Comparison of ENCODE assay signal across 16 mouse cellular contexts in the genomic region with DNA sequence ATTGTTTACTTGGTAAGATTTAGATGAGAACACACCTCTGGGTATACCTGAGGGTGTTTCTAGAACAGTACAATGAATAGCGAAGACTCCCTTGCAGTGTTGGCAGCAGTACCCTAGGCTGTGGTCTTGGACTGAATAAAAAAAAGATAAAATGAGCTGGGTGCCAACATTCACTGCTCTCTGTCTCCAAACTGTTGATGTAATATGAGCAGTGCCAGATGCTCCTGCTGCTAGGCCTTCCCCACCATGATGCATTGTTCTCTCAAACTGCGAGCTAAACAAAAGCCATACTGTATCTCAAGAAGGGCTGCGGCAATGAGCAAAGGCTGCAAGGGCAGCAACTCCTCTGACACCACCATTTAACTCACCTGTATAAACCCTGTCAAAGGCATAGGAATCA. TPM values are rescaled to one million over a fixed set of nuclear protein-coding genes. Genes with fewer than 3 reads are reported as not detected.
DNase-seq lines count a peak whose midpoint lies in the region; ATAC-seq and TF ChIP-seq lines count a peak whose summit lies in the region.
"Had no signal": no experiment of that assay in that cellular context is flagged by ENCODE, and none has a peak within 500 bp of the region (broad histone marks: within the 10 kb centered on the region; RNA-seq: fewer than 3 reads in every experiment).

No protein-coding gene starts in this region.

- whole genome bisulfite sequencing in embryonic facial prominence, embryonic 14.5 days, result 47% methylated on average over 3 of the region's 3 CpGs
- 67% methylated on average over 3 of the region's 3 CpGs for WGBS in embryonic facial prominence, embryonic 10.5 days
- WGBS in stomach, embryonic 16.5 days, result 62% methylated on average over 3 of the region's 3 CpGs
- WGBS in stomach, postnatal 0 days, result 49% methylated on average over 3 of the region's 3 CpGs

- H3K4me2 ChIP-seq in embryonic facial prominence, embryonic 14.5 days (ENCODE audit: low read depth, low read length), result no peak overlapping the region
- H3K4me2 ChIP-seq in stomach, embryonic 16.5 days (ENCODE audit: low read depth, low read length), result no peak overlapping the region
- H3K4me2 ChIP-seq in stomach, postnatal 0 days (replicated peaks; ENCODE audit: low read depth), result no peak overlapping the region
- H3K4me2 ChIP-seq: embryonic facial prominence, embryonic 13.5 days; heart, embryonic 13.5 days; lung, embryonic 15.5 days had no signal

- H3K9me3 ChIP-seq in embryonic facial prominence, embryonic 14.5 days (ENCODE audit: control insufficient read depth, low read length), result no peaks in the 10 kb centered on the region
- no peaks in the 10 kb centered on the region for H3K9me3 ChIP-seq in embryonic facial prominence, embryonic 10.5 days
- H3K9me3 ChIP-seq in stomach, embryonic 16.5 days (replicated peaks; ENCODE audit: control insufficient read depth, low read length), result no peaks in the 10 kb centered on the region
- no peaks in the 10 kb centered on the region for H3K9me3 ChIP-seq in stomach, postnatal 0 days (ENCODE audit: control insufficient read depth, low read length)
- H3K9me3 ChIP-seq: embryonic facial prominence, embryonic 13.5 days; heart, embryonic 13.5 days; lung, embryonic 15.5 days; megakaryocyte, embryonic 14.5 days had no signal

- peak; percentile 53 for DNase-seq in embryonic facial prominence, embryonic 14.5 days (ENCODE audit: low spot score)
- DNase-seq in embryonic facial prominence, embryonic 10.5 days (ENCODE audit: low spot score), result no peak
- DNase-seq in layer of hippocampus, adult 2 months (ENCODE audit: low spot score in 2 of 2), result peak in 1 of 2 experiments; percentile 26
- DNase-seq in layer of hippocampus, postnatal 25 days (ENCODE audit: extremely low spot score in 1 of 2, low spot score in 1 of 2), result no peak
- DNase-seq in stomach, postnatal 0 days (ENCODE audit: low spot score), result no peak
- no peak for DNase-seq in right cerebral cortex, adult 18-20 months
- DNase-seq in adrenal gland, postnatal 10 days, result no peak
- DNase-seq: adrenal gland, postnatal 14 days; gastrocnemius, postnatal 36 days; kidney, adult 11 months; kidney, postnatal 4 days had no signal

- no peaks in the 10 kb centered on the region for H3K36me3 ChIP-seq in embryonic facial prominence, embryonic 14.5 days (ENCODE audit: control insufficient read depth, insufficient read depth, low read length)
- no peaks in the 10 kb centered on the region for H3K36me3 ChIP-seq in embryonic facial prominence, embryonic 10.5 days (replicated peaks)
- H3K36me3 ChIP-seq in stomach, embryonic 16.5 days (ENCODE audit: control insufficient read depth, insufficient read depth, low read length), result no peaks in the 10 kb centered on the region
- no peaks in the 10 kb centered on the region for H3K36me3 ChIP-seq in stomach, postnatal 0 days (ENCODE audit: control insufficient read depth, insufficient read depth, low read length)
- H3K36me3 ChIP-seq: embryonic facial prominence, embryonic 13.5 days; heart, embryonic 13.5 days; lung, embryonic 15.5 days had no signal

- no peak overlapping the region for H3K27ac ChIP-seq in embryonic facial prominence, embryonic 14.5 days (replicated peaks; ENCODE audit: low read depth, low read length)
- no peak overlapping the region for H3K27ac ChIP-seq in embryonic facial prominence, embryonic 10.5 days (replicated peaks)
- peak overlapping the region; percentile 61 for H3K27ac ChIP-seq in layer of hippocampus, adult 2 months
- H3K27ac ChIP-seq in stomach, embryonic 16.5 days (ENCODE audit: low read length), result no peak overlapping the region
- H3K27ac ChIP-seq in stomach, postnatal 0 days (replicated peaks), result no peak overlapping the region
- H3K27ac ChIP-seq: embryonic facial prominence, embryonic 13.5 days; heart, embryonic 13.5 days; lung, embryonic 15.5 days had no signal

- ATAC-seq in embryonic facial prominence, embryonic 14.5 days (ENCODE audit: low read depth), result peak; percentile 60; the same call in 1 of the 2 replicates
- peak; percentile 33; the same call in 1 of the 2 replicates for ATAC-seq in stomach, embryonic 16.5 days (ENCODE audit: insufficient read depth, low FRiP score)
- no peak for ATAC-seq in stomach, postnatal 0 days (ENCODE audit: low FRiP score, low TSS enrichment)

- H3K9ac ChIP-seq in embryonic facial prominence, embryonic 14.5 days (ENCODE audit: low read depth, low read length), result no peak overlapping the region
- no peak overlapping the region for H3K9ac ChIP-seq in stomach, embryonic 16.5 days (ENCODE audit: low read length)
- no peak overlapping the region for H3K9ac ChIP-seq in stomach, postnatal 0 days (ENCODE audit: low read length)
- H3K9ac ChIP-seq: embryonic facial prominence, embryonic 13.5 days; heart, embryonic 13.5 days; lung, embryonic 15.5 days had no signal

- TF ChIP-seq CTCF in layer of hippocampus, adult 2 months (conservative IDR thresholded peaks at IDR 0.05), result no peak
- no peak for TF ChIP-seq CTCF in stomach, postnatal 0 days (IDR thresholded peaks at IDR 0.05; ENCODE audit: low read depth)

- no peak overlapping the region for H3K4me3 ChIP-seq in embryonic facial prominence, embryonic 14.5 days (ENCODE audit: low read depth, low read length)
- H3K4me3 ChIP-seq in embryonic facial prominence, embryonic 10.5 days, result no peak overlapping the region
- no peak overlapping the region for H3K4me3 ChIP-seq in layer of hippocampus, adult 2 months
- no peak overlapping the region for H3K4me3 ChIP-seq in stomach, embryonic 16.5 days (replicated peaks; ENCODE audit: low read length)
- no peak overlapping the region for H3K4me3 ChIP-seq in stomach, postnatal 0 days (ENCODE audit: low read depth, low read length)
- H3K4me3 ChIP-seq: embryonic facial prominence, embryonic 13.5 days; heart, embryonic 13.5 days; lung, embryonic 15.5 days; megakaryocyte, embryonic 14.5 days had no signal

- TF ChIP-seq EP300 in stomach, postnatal 0 days (optimal IDR thresholded peaks at IDR 0.05), result no peak

- H3K4me1 ChIP-seq in embryonic facial prominence, embryonic 14.5 days (ENCODE audit: control insufficient read depth, insufficient read depth, low read length), result no peaks in the 10 kb centered on the region; the same call in 1 of the 2 replicates
- 0 out of 2 replicates have a peak, but pooled peaks cover 6% of the 10 kb centered on the region for H3K4me1 ChIP-seq in embryonic facial prominence, embryonic 10.5 days
- H3K4me1 ChIP-seq in stomach, embryonic 16.5 days (ENCODE audit: control insufficient read depth, insufficient read depth, low read length), result no peaks in the 10 kb centered on the region
- no peaks in the 10 kb centered on the region for H3K4me1 ChIP-seq in stomach, postnatal 0 days (replicated peaks; ENCODE audit: control insufficient read depth, insufficient read depth)
- H3K4me1 ChIP-seq: lung, embryonic 15.5 days had no signal

- no peaks in the 10 kb centered on the region for H3K27me3 ChIP-seq in embryonic facial prominence, embryonic 14.5 days (replicated peaks; ENCODE audit: control insufficient read depth, insufficient read depth, low read length)
- H3K27me3 ChIP-seq in embryonic facial prominence, embryonic 10.5 days (replicated peaks; ENCODE audit: low read depth, poor library complexity, severe bottlenecking), result no peaks in the 10 kb centered on the region
- no peaks in the 10 kb centered on the region for H3K27me3 ChIP-seq in stomach, embryonic 16.5 days (ENCODE audit: control insufficient read depth, insufficient read depth, low read length)
- no peaks in the 10 kb centered on the region for H3K27me3 ChIP-seq in stomach, postnatal 0 days (ENCODE audit: control insufficient read depth, insufficient read depth, low read length)
- H3K27me3 ChIP-seq: embryonic facial prominence, embryonic 13.5 days; heart, embryonic 13.5 days; lung, embryonic 15.5 days had no signal

RNA-seq across cellular contexts. Expression of a gene that starts 29.0 kb away (rescaled TPM):
- polyA plus RNA-seq in embryonic facial prominence, embryonic 14.5 days (2014; fragmentation: Nextera tagmentation; extraction: Ambion mirVana), result 16.3 and 17.0 TPM in 2 replicates
- polyA plus RNA-seq in embryonic facial prominence, embryonic 10.5 days (2016; fragmentation: Nextera tagmentation; extraction: Ambion mirVana), result 11.5 and 12.9 TPM in 2 replicates
- 100 to 1,000 TPM; 229 to 247 TPM for total RNA-seq in layer of hippocampus, adult 2 months (2021)
- total RNA-seq in layer of hippocampus, postnatal 25 days (2021), result 100 to 1,000 TPM; 204 to 246 TPM
- polyA plus RNA-seq in stomach, embryonic 16.5 days (2015; fragmentation: Nextera tagmentation; extraction: Ambion mirVana), result 14.1 and 16.3 TPM in 2 replicates
- polyA plus RNA-seq in stomach, postnatal 0 days (2015; fragmentation: Nextera tagmentation; extraction: Ambion mirVana), result 8.0 and 8.8 TPM in 2 replicates
- 10 to 100 TPM; 35.6 to 50.3 TPM for total RNA-seq in adrenal gland, postnatal 10 days (2021)
